Mouse (Mus musculus): ENCODE measurements at regions not wholly inside any gene's neighbourhood (a gene's known extent, or its start where the extent isn't known, plus 50 kb on each side); places are given as distances from the start of the nearest gene placed in this dataset.

DNA sequence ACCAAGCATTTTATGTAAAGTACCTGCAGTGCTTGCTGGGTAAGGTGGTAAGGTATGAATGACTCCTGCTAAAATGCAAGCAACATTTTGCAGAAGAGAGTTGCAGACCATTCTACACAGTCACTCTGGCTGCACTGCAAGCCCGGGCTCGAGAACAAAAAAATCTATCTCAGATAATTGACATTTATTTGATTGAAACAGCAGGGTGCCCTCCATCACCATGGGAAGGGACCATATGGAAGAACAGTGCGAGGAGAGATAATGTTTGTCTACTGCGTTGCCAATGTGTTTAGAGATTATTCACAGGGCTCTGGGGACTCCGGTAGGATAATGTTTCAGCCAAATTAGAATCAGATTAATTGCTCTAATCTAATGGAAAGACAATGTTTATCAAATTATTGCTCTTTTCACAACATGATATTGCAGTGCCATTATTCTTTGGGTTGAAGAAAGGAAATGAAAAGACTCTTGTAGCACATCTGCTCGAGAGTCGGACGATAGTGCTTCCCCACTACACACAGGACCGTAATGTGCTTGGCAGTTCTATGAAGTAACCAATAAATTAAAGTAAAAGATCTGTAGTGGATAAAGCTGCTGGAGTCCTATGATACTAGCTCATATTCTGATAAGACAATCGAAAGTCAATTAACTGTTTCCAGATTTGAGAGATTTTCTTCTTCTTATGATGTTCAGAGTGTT lies 85.3 kb upstream of the Map3k7 start:
- TF ChIP-seq CTCF (IDR thresholded peaks at IDR 0.05) (no peak), EP300 (IDR thresholded peaks at IDR 0.05) (no peak)

Measured in lung, postnatal 0 days (tissue).